Mouse (Mus musculus) megakaryocyte progenitor cell, adult 5-6 weeks (primary cell): Measurements from ENCODE around the gene Zmym6. TPM values are rescaled to one million over a fixed set of nuclear protein-coding genes. Genes with fewer than 3 reads are reported as not detected.

Experiments used
- total RNA-seq, 2 experiments: library from RNA; stranded (forward) in 1 of 2; stranded (reverse) in 1 of 2; fragments of 157-497, 149-512 nt in 1 of 2; fragments of 200-1000 nt in 1 of 2; gene quantifications; 2 replicates each; pipeline versions ENCODE4 v1.2.3 to v1.2.4; 2015 to 2017

Zmym6 gene
- total RNA-seq, 2 experiments from 2014 or later: 9.2 to 11.2 TPM

Other genes starting within 250 kb of the Zmym6 start
- 51.9 and 70.5 TPM in 2 replicates for gene Zmym4, start 109.2 kb upstream of the Zmym6 start, total RNA-seq (2015)
- 32.0 and 62.9 TPM in 2 replicates for gene Zmym4, start 109.2 kb upstream of the Zmym6 start, total RNA-seq (2017)
- gene Sfpq, start 56.1 kb upstream of the Zmym6 start, total RNA-seq (2015): 490 and 507 TPM in 2 replicates
- 686 and 899 TPM in 2 replicates for gene Sfpq, start 56.1 kb upstream of the Zmym6 start, total RNA-seq (2017)
- gene Zmym1, start 16.2 kb upstream of the Zmym6 start, total RNA-seq (2015): 18.0 and 22.3 TPM in 2 replicates
- gene Zmym1, start 16.2 kb upstream of the Zmym6 start, total RNA-seq (2017): 13.6 and 21.1 TPM in 2 replicates
- gene Tmem35b, start 46.3 kb downstream of the Zmym6 start, total RNA-seq (2015): 15.2 and 17.8 TPM in 2 replicates
- 5.9 and 9.2 TPM in 2 replicates for gene Tmem35b, start 46.3 kb downstream of the Zmym6 start, total RNA-seq (2017)
- not detected in 2 replicates for gene Dlgap3, start 91.8 kb downstream of the Zmym6 start, total RNA-seq (2015)
- not detected in 2 replicates for gene Dlgap3, start 91.8 kb downstream of the Zmym6 start, total RNA-seq (2017)
- 31.6 and 33.8 TPM in 2 replicates for gene Smim12, start 166.4 kb downstream of the Zmym6 start, total RNA-seq (2015)
- 40.4 and 49.1 TPM in 2 replicates for gene Smim12, start 166.4 kb downstream of the Zmym6 start, total RNA-seq (2017)
- gene Gja4, start 236.7 kb downstream of the Zmym6 start, total RNA-seq (2015): not detected in 2 replicates
- gene Gja4, start 236.7 kb downstream of the Zmym6 start, total RNA-seq (2017): not detected in 2 replicates